Mouse (Mus musculus) heart, adult 2 months (tissue): Measurements from ENCODE around the gene Bsnd.

Experiments used
- CTCF ChIP-seq: fragments of 200-600 bp; IDR thresholded peaks from 2 replicates; pipeline ENCODE4 v1.8.1; 2022; ENCODE audit warnings: antibody characterized with exemption, mild to moderate bottlenecking, moderate library complexity
- EP300 ChIP-seq: fragments of 200-500 bp; IDR thresholded peaks from 2 replicates; pipeline ENCODE4 v1.6.1; 2011; ENCODE audit warnings: low read depth, low read length, control low read depth; ENCODE audit not compliant: insufficient read depth
- POLR2A ChIP-seq: fragments of 200-500 bp; IDR thresholded peaks from 2 replicates; pipeline ENCODE4 v1.6.1; 2011; ENCODE audit warnings: mild to moderate bottlenecking, low read depth, low read length, control low read depth; ENCODE audit not compliant: insufficient read depth

- no peak for TF ChIP-seq EP300
- TF ChIP-seq CTCF: no peak
- TF ChIP-seq POLR2A: no peak
Observed at GRCm38 (mm10) chr4:106483215-106483727, 8.8 kb downstream of the Bsnd start.
